Mouse (Mus musculus) embryonic facial prominence, embryonic 15.5 days (tissue): ENCODE measurements at regions not wholly inside any gene's neighbourhood (a gene's known extent, or its start where the extent isn't known, plus 50 kb on each side); places are given as distances from the start of the nearest gene placed in this dataset.

Source experiments
- ATAC-seq: fragments of 200-750 bp; cut with Nextera tagmentation; 2 replicates; pipeline ENCODE4 v1.8.0; 2017; ENCODE audit warnings: low read depth, moderate TSS enrichment; ENCODE audit not compliant: insufficient number of reproducible peaks, low FRiP score, low TSS enrichment
- H3K27ac ChIP-seq: fragments of 300-500 bp; sonication (generic); replicated peaks from 2 replicates; pipeline ENCODE4 v1.5.1; 2015; ENCODE audit warnings: mild to moderate bottlenecking, inconsistent platforms
- H3K27me3 ChIP-seq: fragments of 300-500 bp; sonication (generic); 2 replicates; pipeline ENCODE4 v1.6.1; 2015; ENCODE audit warnings: inconsistent platforms
- H3K36me3 ChIP-seq: fragments of 300-500 bp; sonication (generic); 2 replicates; pipeline ENCODE4 v1.6.1; 2015; ENCODE audit warnings: mild to moderate bottlenecking, inconsistent platforms
- H3K4me1 ChIP-seq: fragments of 300-500 bp; sonication (generic); 2 replicates; pipeline ENCODE4 v1.6.1; 2015; ENCODE audit warnings: inconsistent platforms
- H3K4me2 ChIP-seq: fragments of 300-500 bp; sonication (generic); replicated peaks from 2 replicates; pipeline ENCODE4 v1.6.1; 2015; ENCODE audit warnings: mild to moderate bottlenecking, inconsistent platforms
- H3K4me3 ChIP-seq: fragments of 300-500 bp; sonication (generic); replicated peaks from 2 replicates; pipeline ENCODE4 v1.5.1; 2015; ENCODE audit warnings: mild to moderate bottlenecking, inconsistent platforms
- H3K9ac ChIP-seq: fragments of 300-500 bp; sonication (generic); 2 replicates; pipeline ENCODE4 v1.6.1; 2015; ENCODE audit warnings: inconsistent platforms
- H3K9me3 ChIP-seq: fragments of 300-500 bp; sonication (generic); replicated peaks from 2 replicates; pipeline ENCODE4 v1.6.1; 2016; ENCODE audit warnings: inconsistent platforms
- WGBS: fragments of 180-500 bp; shearing (Covaris S2); methylation state at CpG from one replicate; pipeline ENCODE4 v1.1.7; 2015; 5-methylcytosine and 5-hydroxymethylcytosine counted together

- no peak for ATAC-seq
- no peaks in the 10 kb centered on the region for H3K27me3 ChIP-seq
- no peak overlapping the region for H3K4me3 ChIP-seq
- H3K9ac ChIP-seq = no peak overlapping the region
- no peaks in the 10 kb centered on the region for H3K9me3 ChIP-seq
- WGBS = 29% methylated on average over 10 of the region's 10 CpGs
- H3K36me3 ChIP-seq = no peaks in the 10 kb centered on the region
- H3K27ac ChIP-seq = no peak overlapping the region
- peaks cover 7% of the 10 kb centered on the region; the same call in 1 of the 2 replicates for H3K4me1 ChIP-seq
- no peak overlapping the region for H3K4me2 ChIP-seq
These were observed 873.5 kb downstream of the Zfp704 start for GRCm38 (mm10) chr3:8736239-8736953.

GRCm38 (mm10) chr3:8734096-8734495, 875.8 kb downstream of the Zfp704 start:
- Histone ChIP-seq H3K9me3 (no peaks in the 10 kb centered on the region), H3K27me3 (no peaks in the 10 kb centered on the region), H3K4me2 (no peak overlapping the region), H3K36me3 (no peaks in the 10 kb centered on the region), H3K4me3 (no peak overlapping the region), H3K27ac (no peak overlapping the region), H3K9ac (no peak overlapping the region), H3K4me1 (peaks cover 11% of the 10 kb centered on the region; the same call in 1 of the 2 replicates)
- 54% methylated on average over 3 of the region's 3 CpGs for WGBS
- ATAC-seq = no peak

DNA sequence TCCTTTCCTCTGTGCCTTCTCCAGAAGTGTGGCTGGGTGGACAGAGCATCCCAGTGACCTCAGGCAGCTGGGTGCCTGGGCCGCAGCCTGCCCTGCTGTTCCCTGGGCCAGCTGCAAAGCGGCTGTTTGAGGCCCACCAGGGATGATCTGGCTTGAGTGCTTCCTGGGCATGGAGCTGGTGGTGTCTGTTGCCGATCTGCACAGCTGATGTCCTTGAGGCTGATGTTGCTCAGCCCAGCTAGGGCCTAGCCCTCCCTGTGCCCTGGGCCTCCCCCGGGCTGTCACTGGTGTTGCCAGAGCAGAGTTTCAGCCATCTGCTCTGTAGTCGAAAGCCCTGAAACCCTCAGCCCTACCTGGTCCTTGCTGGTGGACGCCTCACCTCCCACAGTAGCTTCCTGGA, 878.5 kb downstream of the Zfp704 start:
- H3K27me3 ChIP-seq = no peaks in the 10 kb centered on the region
- H3K4me2 ChIP-seq = no peak overlapping the region
- peaks cover 8% of the 10 kb centered on the region; the same call in 1 of the 2 replicates for H3K4me1 ChIP-seq
- H3K36me3 ChIP-seq = no peaks in the 10 kb centered on the region
- H3K9me3 ChIP-seq = no peaks in the 10 kb centered on the region
- H3K27ac ChIP-seq = no peak overlapping the region
- H3K9ac ChIP-seq = no peak overlapping the region
- no peak overlapping the region for H3K4me3 ChIP-seq
- WGBS = 73% methylated on average over 6 of the region's 6 CpGs
- ATAC-seq = no peak

- no peaks in the 10 kb centered on the region for H3K36me3 ChIP-seq
- H3K27ac ChIP-seq = no peak overlapping the region
- H3K27me3 ChIP-seq = no peaks in the 10 kb centered on the region
- no peak for ATAC-seq
- H3K9me3 ChIP-seq = no peaks in the 10 kb centered on the region
- no peak overlapping the region for H3K9ac ChIP-seq
- H3K4me3 ChIP-seq = no peak overlapping the region
- no peak overlapping the region for H3K4me2 ChIP-seq
- WGBS = 50% methylated on average over 4 of the region's 4 CpGs
- H3K4me1 ChIP-seq = peaks cover 20% of the 10 kb centered on the region
These were observed 888.0 kb downstream of the Zfp704 start for GRCm38 (mm10) chr3:8721628-8722594.

DNA sequence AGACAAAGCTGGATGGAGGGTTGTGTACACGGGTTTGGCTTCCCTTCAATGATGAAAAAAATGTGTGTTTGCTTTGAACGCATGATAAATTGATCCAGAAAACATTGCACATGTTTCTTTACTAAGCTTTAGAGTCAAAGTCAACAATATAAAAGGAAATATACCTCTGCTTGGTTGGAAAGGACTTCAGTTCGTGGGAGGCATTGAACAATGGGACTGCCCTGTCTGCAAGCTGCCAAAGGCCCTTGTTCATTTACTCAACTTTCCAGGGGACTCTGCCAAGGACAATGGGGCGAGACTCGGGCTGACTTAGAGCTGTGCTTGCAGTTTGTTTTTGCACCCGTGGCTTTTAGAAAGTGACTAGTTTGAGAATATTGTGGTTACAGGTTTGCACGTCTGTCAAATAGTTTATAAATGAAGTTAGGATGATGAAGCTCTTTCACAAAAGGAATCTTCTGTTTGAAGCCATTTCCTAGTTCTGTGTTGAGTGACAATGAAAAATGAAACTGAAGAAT, 889.2 kb downstream of the Zfp704 start:
- ATAC-seq = no peak
- Histone ChIP-seq H3K4me1 (peaks cover 29% of the 10 kb centered on the region), H3K36me3 (no peaks in the 10 kb centered on the region), H3K9me3 (no peaks in the 10 kb centered on the region), H3K27ac (no peak overlapping the region), H3K4me2 (no peak overlapping the region), H3K4me3 (no peak overlapping the region), H3K9ac (no peak overlapping the region), H3K27me3 (no peaks in the 10 kb centered on the region)
- 48% methylated on average over 7 of the region's 7 CpGs for WGBS

GRCm38 (mm10) chr3:8718206-8718605, 891.7 kb downstream of the Zfp704 start:
- Histone ChIP-seq H3K4me1 (peaks cover 29% of the 10 kb centered on the region), H3K36me3 (no peaks in the 10 kb centered on the region), H3K9me3 (no peaks in the 10 kb centered on the region), H3K4me3 (peak overlapping the region; percentile 27; the same call in 1 of the 2 replicates), H3K4me2 (peak overlapping the region; percentile 51; the same call in 1 of the 2 replicates), H3K9ac (peak overlapping the region; percentile 5; the same call in 1 of the 2 replicates), H3K27me3 (no peaks in the 10 kb centered on the region), H3K27ac (peak overlapping the region; percentile 44; the same call in 1 of the 2 replicates)
- ATAC-seq = no peak
- 11% methylated on average over 9 of the region's 9 CpGs for WGBS

DNA sequence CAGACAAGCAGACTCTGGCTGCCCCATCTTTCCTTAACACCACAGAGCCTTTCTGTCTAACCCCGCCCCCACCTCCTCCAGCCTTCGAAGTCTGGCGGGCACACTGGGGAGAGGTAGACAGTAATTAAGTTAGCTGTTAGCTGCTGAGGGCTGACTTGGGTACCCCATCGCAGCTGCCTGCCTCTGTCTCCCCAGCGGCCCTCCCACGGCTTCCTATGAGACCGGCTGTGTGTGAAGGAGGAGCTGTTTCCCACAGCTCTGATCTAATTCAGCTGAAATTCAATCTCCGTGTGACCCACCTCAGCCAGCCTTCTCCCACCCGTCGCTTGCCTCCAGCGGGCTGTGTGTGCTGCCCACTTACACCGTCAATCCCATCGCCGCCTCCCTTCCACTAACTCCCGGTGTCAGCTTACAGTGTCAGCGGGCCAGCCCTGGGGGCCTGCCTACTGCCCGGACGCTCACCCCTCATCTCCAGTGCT, 892.5 kb downstream of the Zfp704 start:
- Histone ChIP-seq H3K4me1 (peaks cover 29% of the 10 kb centered on the region), H3K27ac (peak overlapping the region; percentile 56), H3K36me3 (no peaks in the 10 kb centered on the region), H3K9me3 (no peaks in the 10 kb centered on the region), H3K4me3 (peak overlapping the region; percentile 27), H3K9ac (no peak overlapping the region), H3K27me3 (no peaks in the 10 kb centered on the region), H3K4me2 (peak overlapping the region; percentile 51)
- WGBS = under 1% methylated on average over 18 of the region's 18 CpGs
- peak; percentile 91 for ATAC-seq
